Mouse (Mus musculus) embryonic fibroblast, embryonic 13.5 days (primary cell): ENCODE results near the gene Cstb.

ENCODE experiments used
- CTCF ChIP-seq: IDR thresholded peaks from 2 replicates; pipeline ENCODE4 v1.5.1; 2011; ENCODE audit warnings: mild to moderate bottlenecking, control low read depth, low read length, moderate library complexity, borderline replicate concordance; ENCODE audit not compliant: insufficient read depth
- POLR2A ChIP-seq: IDR thresholded peaks from 2 replicates; pipeline ENCODE4 v1.6.1; 2011; ENCODE audit warnings: low read depth, mild to moderate bottlenecking, control low read depth, low read length, moderate library complexity

DNA sequence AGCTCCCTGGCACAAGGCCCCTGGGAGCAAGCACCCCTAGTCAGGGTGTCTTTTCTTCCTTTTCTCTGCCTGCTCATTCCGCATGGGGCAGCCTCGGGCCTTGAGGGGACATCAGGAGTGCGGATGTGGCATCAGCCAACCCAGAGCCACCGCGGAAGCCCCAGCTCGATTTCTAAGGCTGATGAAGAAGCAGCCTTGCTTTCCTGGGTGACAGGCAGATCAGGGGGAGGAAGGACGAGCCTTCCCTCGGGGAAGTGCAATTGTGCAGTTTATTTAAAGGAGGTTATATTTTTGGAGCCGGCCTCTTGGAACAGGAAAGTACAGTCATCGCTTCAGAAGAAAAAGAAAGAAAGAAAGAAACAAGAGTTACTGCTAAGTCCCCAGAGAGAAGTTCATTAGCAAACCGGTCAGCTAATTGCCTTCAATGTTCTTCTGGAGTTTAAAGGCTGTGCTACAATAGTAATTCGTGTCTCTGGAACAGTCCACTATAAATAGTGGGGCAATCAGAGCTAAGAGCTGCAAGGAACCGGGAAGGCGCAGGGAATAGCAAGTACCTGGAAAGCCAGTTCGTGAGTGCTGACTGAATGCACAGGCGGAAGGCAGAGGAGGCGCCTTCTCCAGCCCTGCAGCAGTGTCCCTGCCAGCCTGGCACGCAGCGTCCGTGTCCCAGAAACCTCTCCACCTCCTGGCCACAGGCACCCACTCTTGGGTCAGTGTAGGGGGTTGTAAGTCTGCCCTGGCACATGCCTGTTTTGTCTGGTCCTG is 37.1 kb upstream of the Cstb start:
- TF ChIP-seq CTCF (no peak), POLR2A (no peak)
